Mouse (Mus musculus) embryonic facial prominence, embryonic 13.5 days (tissue): ENCODE measurements around the gene Btbd35f3. TPM values are rescaled to one million over a fixed set of nuclear protein-coding genes. Genes with fewer than 3 reads are reported as not detected.
"Not testable (repeated sequence)": the region's sequence is repeated elsewhere in the genome, so short reads cannot be mapped to it uniquely, and the experiment has no call there.

Experiments used
- ATAC-seq: fragments of 200-750 bp; cut with Nextera tagmentation; 2 replicates; pipeline ENCODE4 v1.8.0; 2017; ENCODE audit warnings: low read depth; ENCODE audit not compliant: insufficient number of reproducible peaks, insufficient read depth, low FRiP score, low TSS enrichment
- H3K27ac ChIP-seq: fragments of 300-500 bp; sonication (generic); 2 replicates; pipeline ENCODE4 v1.5.1; 2015; ENCODE audit warnings: moderate library complexity, mild to moderate bottlenecking, inconsistent platforms
- H3K27me3 ChIP-seq: fragments of 300-500 bp; sonication (generic); 2 replicates; pipeline ENCODE4 v1.6.1; 2015; ENCODE audit warnings: mild to moderate bottlenecking, inconsistent platforms
- H3K36me3 ChIP-seq: fragments of 300-500 bp; sonication (generic); 2 replicates; pipeline ENCODE4 v1.6.1; 2015; ENCODE audit warnings: mild to moderate bottlenecking, inconsistent platforms
- H3K4me1 ChIP-seq: fragments of 300-500 bp; sonication (generic); 2 replicates; pipeline ENCODE4 v1.6.1; 2015; ENCODE audit warnings: inconsistent platforms
- H3K4me2 ChIP-seq: fragments of 300-500 bp; sonication (generic); 2 replicates; pipeline ENCODE4 v1.6.1; 2015; ENCODE audit warnings: moderate library complexity, mild to moderate bottlenecking, inconsistent platforms
- H3K4me3 ChIP-seq: fragments of 300-500 bp; sonication (generic); 2 replicates; pipeline ENCODE4 v1.5.1; 2015; ENCODE audit warnings: mild to moderate bottlenecking, inconsistent platforms
- H3K9ac ChIP-seq: fragments of 300-500 bp; sonication (generic); 2 replicates; pipeline ENCODE4 v1.6.1; 2015; ENCODE audit warnings: mild to moderate bottlenecking, inconsistent platforms
- H3K9me3 ChIP-seq: fragments of 300-500 bp; sonication (generic); 2 replicates; pipeline ENCODE4 v1.6.1; 2016; ENCODE audit warnings: inconsistent platforms
- WGBS: fragments of 180-500 bp; shearing (Covaris S2); methylation state at CpG from one replicate; pipeline ENCODE4 v1.1.7; 2015; ENCODE audit warnings: mixed read lengths; 5-methylcytosine and 5-hydroxymethylcytosine counted together
- polyA plus RNA-seq: library from polyadenylated mRNA; unstranded; fragments of >200 nt; fragmentation: Nextera tagmentation; extraction: Ambion mirVana; gene quantifications from 2 replicates; pipeline ENCODE4 v1.2.1, GENCODE M21; 2015

Gene Btbd35f3
- not detected in 2 replicates for polyA plus RNA-seq

- not testable (repeated sequence) for H3K27me3 ChIP-seq, H3K4me1 ChIP-seq, H3K36me3 ChIP-seq, H3K9ac ChIP-seq, H3K4me2 ChIP-seq, H3K27ac ChIP-seq, ATAC-seq, H3K4me3 ChIP-seq, H3K9me3 ChIP-seq
- WGBS: no CpG with 5 or more reads among the region's 3 CpGs
Measured at GRCm38 (mm10) chrX:4037374-4037773, at the start of gene Btbd35f3. Btbd35f3 (plus strand) TSS chrX:4037674.

Other genes with a start within 250 kb of the Btbd35f3 start
- gene Btbd35f16, start 80.7 kb upstream of the Btbd35f3 start, polyA plus RNA-seq: not detected in 2 replicates
- gene Btbd35f28, start 158.9 kb downstream of the Btbd35f3 start, polyA plus RNA-seq: not detected in 2 replicates